Mouse (Mus musculus): ENCODE measurements around the gene Atf1. TPM values are rescaled to one million over a fixed set of nuclear protein-coding genes. Genes with fewer than 3 reads are reported as not detected.
"Not testable (repeated sequence)": the region's sequence is repeated elsewhere in the genome, so short reads cannot be mapped to it uniquely, and the experiment has no call there.

Atf1 gene
- polyA plus RNA-seq, 1 experiment from 2014 or later = 42.2 TPM

DNA sequence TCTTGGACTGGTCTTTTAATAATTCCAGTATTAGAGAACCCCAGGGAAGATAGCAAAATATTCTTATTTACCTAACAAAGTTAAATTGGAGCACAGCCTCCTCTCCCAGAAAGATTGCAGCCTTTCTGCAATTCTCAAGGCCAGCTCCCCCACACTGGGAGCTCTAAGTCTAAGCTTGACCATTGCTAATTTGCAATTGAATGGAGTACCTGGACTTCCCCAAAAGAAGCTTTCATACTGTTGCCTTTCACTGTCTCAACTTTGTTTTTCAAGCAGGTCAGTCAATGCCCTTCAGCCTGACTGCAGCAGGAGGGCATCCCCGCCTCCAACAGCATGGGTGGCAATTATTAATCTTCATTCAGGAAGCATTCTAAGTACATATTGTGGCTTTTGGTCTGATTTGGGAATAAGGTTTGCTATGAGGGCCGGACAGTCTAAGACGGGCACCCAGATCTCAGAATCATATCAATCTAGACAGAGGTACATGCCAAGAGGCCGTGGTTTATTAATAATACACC is 46.2 kb downstream of the Atf1 start:
- not testable (repeated sequence) for H3K4me3 ChIP-seq
- WGBS = 91% methylated on average over 4 of the region's 4 CpGs

DNA sequence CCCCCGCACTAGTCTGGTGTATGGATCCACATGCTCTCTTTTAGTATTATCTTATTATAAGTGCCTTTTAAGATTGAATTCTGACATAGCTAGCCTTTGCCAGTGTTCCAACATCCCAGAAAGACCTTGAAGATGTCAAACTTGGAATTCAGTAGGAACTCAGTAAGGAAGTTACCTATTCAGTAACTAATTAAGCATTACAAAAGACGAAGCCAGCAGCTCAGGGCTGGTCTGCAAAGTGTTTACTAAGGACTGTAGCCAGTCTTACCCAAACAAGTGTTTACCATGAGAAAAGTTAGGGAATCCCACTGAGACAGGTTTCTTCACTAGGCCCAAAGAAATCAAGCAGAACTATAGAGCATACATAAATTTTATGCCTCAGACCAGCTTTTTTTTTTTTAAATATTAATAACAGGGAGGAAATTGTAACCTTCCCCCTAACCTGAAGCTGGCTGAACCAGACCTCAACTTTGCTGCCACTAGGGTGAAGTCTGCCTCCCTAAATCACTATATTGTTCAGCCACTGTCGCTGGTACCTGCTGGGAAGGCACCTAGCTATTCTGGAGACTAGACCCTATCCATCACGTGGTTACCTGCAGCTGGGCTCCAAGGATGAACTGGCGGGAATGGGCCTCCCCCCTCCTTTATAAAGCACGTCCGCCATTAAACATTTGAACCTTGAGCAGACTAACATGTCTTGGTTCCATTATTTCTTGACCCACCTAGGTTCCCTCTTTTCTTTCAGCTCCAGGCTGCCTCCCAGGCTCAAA is 47.4 kb downstream of the Atf1 start:
- WGBS = 90% methylated on average over 7 of the region's 7 CpGs
- Histone ChIP-seq H3K4me1 (no peaks in the 10 kb centered on the region), H3K36me3 (replicated peaks) (no peaks in the 10 kb centered on the region), H3K4me3 (no peak overlapping the region), H3K27ac (replicated peaks) (no peak overlapping the region), H3K27me3 (replicated peaks; ENCODE audit: low read depth, poor library complexity, severe bottlenecking) (peaks cover 15% of the 10 kb centered on the region), H3K9me3 (peaks cover 9% of the 10 kb centered on the region)
- no peak for DNase-seq (ENCODE audit: low spot score)

More for the DNA sequence above, 46.2 kb downstream of the Atf1 start:
- DNase-seq (ENCODE audit: low spot score); H3K9me3 ChIP-seq; H3K36me3 ChIP-seq (replicated peaks); H3K4me1 ChIP-seq; H3K27ac ChIP-seq (replicated peaks): not testable (repeated sequence)
- H3K27me3 ChIP-seq (replicated peaks; ENCODE audit: low read depth, poor library complexity, severe bottlenecking) = peaks cover 27% of the 10 kb centered on the region

DNA sequence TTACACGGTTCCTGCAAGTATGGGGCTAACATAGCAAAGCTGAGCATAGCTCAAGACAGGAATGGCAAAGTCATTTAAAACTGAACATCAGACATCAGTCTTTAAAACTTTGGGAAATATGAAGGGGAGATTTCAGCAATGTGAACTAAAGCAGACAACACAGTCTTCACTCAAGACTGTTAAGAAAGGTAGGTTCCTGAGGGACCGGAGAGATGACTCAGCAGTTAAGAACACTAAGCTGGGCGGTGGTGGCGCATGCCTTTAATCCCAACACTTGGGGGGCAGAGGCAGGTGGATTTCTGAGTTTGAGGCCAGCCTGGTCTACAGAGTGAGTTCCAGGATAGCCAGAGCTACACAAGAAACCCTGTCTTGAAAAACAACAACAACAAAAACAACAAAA is 48.8 kb downstream of the Atf1 start:
- 92% methylated on average over 4 of the region's 4 CpGs for WGBS
- H3K4me1 ChIP-seq = no peaks in the 10 kb centered on the region
- H3K27me3 ChIP-seq (replicated peaks; ENCODE audit: low read depth, poor library complexity, severe bottlenecking) = peaks cover 2% of the 10 kb centered on the region
- no peak overlapping the region for H3K27ac ChIP-seq (replicated peaks)
- no peak for DNase-seq (ENCODE audit: low spot score)
- no peaks in the 10 kb centered on the region for H3K36me3 ChIP-seq (replicated peaks)
- peaks cover 14% of the 10 kb centered on the region for H3K9me3 ChIP-seq
- H3K4me3 ChIP-seq = no peak overlapping the region

DNA sequence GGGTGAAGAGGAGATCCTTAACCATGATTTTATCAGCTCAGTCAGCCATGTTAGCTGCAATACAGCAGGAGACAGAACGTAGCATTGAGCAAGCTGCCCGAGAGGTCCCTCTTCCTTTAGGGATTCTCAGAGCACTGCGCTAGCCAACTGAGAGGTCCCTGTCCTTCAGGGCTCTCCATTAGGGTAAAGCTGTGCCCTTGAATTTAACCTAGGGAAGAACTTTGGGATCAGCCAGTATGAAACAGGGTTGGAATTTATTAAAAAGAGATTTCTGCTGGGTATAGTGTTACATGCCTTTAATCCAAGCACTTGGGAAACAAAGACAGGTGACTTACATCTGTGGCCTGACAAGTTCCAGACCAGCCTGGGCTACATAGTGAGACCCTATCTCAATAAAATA is 50.0 kb downstream of the Atf1 start:
- 97% methylated on average over 3 of the region's 3 CpGs for WGBS
- Histone ChIP-seq H3K9me3 (peaks cover 12% of the 10 kb centered on the region), H3K4me3 (no peak overlapping the region), H3K4me1 (no peaks in the 10 kb centered on the region), H3K36me3 (replicated peaks) (no peaks in the 10 kb centered on the region), H3K27ac (replicated peaks) (no peak overlapping the region), H3K27me3 (replicated peaks; ENCODE audit: low read depth, poor library complexity, severe bottlenecking) (no peaks in the 10 kb centered on the region)
- no peak for DNase-seq (ENCODE audit: low spot score)

DNA sequence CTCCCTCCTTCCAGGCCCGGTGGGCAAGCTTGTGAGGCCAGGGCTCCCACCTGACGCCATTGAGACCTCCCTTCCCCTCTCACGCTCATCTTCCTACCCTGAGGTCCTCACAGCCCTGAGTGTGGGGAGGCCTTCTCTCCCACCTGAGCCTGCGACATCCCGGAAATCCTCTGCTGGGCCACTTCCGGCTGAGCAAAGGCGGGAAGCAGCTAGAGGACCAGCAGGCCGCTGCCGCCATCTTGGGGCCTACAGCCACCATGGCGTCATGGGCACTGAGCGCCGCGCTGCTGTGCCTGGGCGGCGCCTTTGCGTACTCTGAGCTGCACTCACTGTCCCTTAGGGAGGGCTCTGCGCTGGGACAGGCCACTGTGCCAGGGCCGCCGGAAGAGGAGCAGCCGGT is 53.0 kb downstream of the Atf1 start, which contains the start of gene Tmprss12:
TSS of gene Tmprss12 (plus strand) at position 212 of the 400 bp plus-strand sequence.
- Histone ChIP-seq H3K27ac (replicated peaks) (no peak within 1 kb of the TSS), H3K36me3 (replicated peaks) (no peaks in the 10 kb centered on the region), H3K4me3 (no peak within 1 kb of the TSS), H3K27me3 (replicated peaks; ENCODE audit: low read depth, poor library complexity, severe bottlenecking) (no peaks in the 10 kb centered on the region), H3K9me3 (0 out of 2 replicates have a peak, but pooled peaks cover 5% of the 10 kb centered on the region), H3K4me1 (no peaks in the 10 kb centered on the region)
- DNase-seq (ENCODE audit: low spot score) = no peak
- WGBS = 97% methylated on average over 20 of the region's 20 CpGs

DNA sequence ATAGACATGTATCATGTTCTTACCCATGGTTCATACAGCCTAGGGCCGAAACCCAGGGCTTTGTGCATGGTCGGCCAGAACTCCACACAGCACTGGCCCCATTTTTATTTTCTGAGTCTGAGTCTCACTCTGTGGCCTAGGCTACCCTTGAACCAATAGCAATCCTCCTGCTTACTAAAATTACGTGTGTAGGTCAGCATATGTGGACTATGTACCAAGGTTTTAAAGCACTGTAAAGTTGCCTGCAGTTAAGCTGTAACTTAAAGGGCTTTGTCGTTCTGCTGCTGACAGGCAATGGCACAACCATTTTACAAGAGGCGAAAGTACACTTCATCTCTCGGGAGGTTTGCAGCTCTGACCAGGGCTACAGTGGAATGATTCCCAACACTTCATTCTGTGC is 61.4 kb downstream of the Atf1 start:
- no peaks in the 10 kb centered on the region for H3K36me3 ChIP-seq (replicated peaks)
- H3K27me3 ChIP-seq (replicated peaks; ENCODE audit: low read depth, poor library complexity, severe bottlenecking) = no peaks in the 10 kb centered on the region
- no peak overlapping the region for H3K27ac ChIP-seq (replicated peaks)
- WGBS = 91% methylated on average over 6 of the region's 6 CpGs
- H3K4me3 ChIP-seq = no peak overlapping the region
- no peaks in the 10 kb centered on the region for H3K4me1 ChIP-seq
- no peaks in the 10 kb centered on the region for H3K9me3 ChIP-seq
- no peak for DNase-seq (ENCODE audit: low spot score)

DNA sequence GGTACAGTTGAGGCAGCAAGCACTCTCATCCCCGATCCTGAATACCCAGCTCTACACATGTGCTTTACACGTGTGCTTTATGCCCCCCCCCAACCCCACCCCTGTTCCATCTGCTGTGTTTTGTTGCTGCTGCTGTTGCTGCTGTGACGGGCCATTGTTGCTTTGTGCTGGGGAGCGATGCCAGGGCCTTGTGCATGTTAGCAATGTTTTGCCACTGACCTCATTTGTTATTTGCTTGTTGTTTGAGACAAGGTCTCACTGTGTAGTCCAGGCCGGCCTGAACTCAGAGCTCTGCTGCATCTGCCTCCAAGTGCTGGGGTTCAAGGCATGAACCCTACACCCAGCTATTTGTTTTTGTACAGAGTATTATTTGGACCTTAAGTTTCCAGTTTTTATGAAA is 63.2 kb downstream of the Atf1 start:
- DNase-seq (ENCODE audit: low spot score) = no peak
- 83% methylated on average over 5 of the region's 5 CpGs for WGBS
- peaks cover 6% of the 10 kb centered on the region; the same call in 1 of the 2 replicates for H3K4me1 ChIP-seq
- no peaks in the 10 kb centered on the region for H3K36me3 ChIP-seq (replicated peaks)
- no peak overlapping the region for H3K4me3 ChIP-seq
- H3K9me3 ChIP-seq = no peaks in the 10 kb centered on the region
- no peaks in the 10 kb centered on the region for H3K27me3 ChIP-seq (replicated peaks; ENCODE audit: low read depth, poor library complexity, severe bottlenecking)
- no peak overlapping the region; the same call in 1 of the 2 replicates for H3K27ac ChIP-seq (replicated peaks)

DNA sequence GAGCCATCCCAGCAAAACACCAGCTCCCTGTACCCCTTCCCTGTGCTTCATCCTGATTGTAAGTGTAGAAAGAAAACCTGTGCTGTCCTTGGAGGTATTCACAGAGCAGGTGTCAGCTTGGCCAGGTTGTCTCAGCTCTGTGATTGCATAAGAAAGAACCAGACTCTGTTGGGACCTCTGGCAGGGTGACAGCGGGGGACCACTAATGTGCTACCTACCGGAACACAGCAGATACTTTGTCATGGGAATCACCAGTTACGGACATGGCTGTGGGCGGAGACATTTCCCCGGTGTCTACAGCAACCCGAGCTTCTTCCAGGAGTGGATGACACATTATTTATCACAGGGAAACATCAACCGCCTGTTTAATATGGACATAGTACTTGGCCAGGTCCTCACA is 64.7 kb downstream of the Atf1 start:
- peaks cover 6% of the 10 kb centered on the region; the same call in 1 of the 2 replicates for H3K4me1 ChIP-seq
- H3K27me3 ChIP-seq (replicated peaks; ENCODE audit: low read depth, poor library complexity, severe bottlenecking) = no peaks in the 10 kb centered on the region
- no peaks in the 10 kb centered on the region for H3K9me3 ChIP-seq
- no peak overlapping the region for H3K27ac ChIP-seq (replicated peaks)
- WGBS = 77% methylated on average over 7 of the region's 7 CpGs
- H3K4me3 ChIP-seq = no peak overlapping the region
- DNase-seq (ENCODE audit: low spot score) = no peak
- no peaks in the 10 kb centered on the region for H3K36me3 ChIP-seq (replicated peaks)

DNA sequence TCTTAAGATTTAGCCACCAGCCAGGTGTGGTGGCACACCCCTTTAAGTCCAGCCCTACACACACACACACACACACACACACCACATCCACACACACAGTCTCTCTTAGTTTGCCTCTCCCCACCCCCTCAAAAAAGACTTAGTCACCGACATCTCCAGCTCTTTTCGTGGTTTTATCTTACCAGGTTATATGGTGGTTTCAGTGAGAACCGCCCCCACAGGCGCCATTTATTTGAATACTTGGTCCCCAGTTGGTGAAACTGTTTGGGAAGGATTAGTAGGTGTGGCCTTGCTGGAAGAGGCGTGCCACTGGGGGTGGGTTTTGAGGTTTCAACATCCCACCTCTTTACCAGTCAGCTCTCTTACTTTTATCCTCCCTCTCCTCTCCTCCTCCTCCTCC is 70.2 kb downstream of the Atf1 start:
- no peak overlapping the region for H3K27ac ChIP-seq (replicated peaks)
- H3K27me3 ChIP-seq (replicated peaks; ENCODE audit: low read depth, poor library complexity, severe bottlenecking) = no peaks in the 10 kb centered on the region
- H3K4me1 ChIP-seq = peaks cover 6% of the 10 kb centered on the region; the same call in 1 of the 2 replicates
- H3K4me3 ChIP-seq = no peak overlapping the region
- DNase-seq (ENCODE audit: low spot score) = no peak
- H3K9me3 ChIP-seq = no peaks in the 10 kb centered on the region
- WGBS = 92% methylated on average over 5 of the region's 5 CpGs
- H3K36me3 ChIP-seq (replicated peaks) = no peaks in the 10 kb centered on the region

DNA sequence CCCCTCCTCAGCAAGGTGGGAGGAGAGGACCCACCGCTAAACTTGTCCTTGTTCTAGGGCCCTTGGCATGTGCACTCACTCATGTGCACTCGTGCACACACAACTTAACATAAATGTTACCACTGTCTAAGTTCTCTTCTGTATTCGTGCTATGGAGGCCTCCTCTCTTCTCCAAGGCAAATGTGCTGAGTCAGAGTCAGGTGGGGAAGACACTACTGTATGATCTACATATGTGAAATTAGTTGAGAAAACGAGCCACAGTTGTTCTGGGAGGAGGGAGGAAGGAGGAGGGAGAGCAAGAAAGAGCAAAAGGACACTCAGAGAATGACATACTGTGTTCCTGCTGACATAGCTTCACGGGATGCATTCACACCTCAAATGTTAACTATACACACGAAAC is 72.9 kb downstream of the Atf1 start:
- no peak overlapping the region for H3K27ac ChIP-seq (replicated peaks)
- no peaks in the 10 kb centered on the region for H3K36me3 ChIP-seq (replicated peaks)
- peaks cover 18% of the 10 kb centered on the region for H3K4me1 ChIP-seq
- H3K9me3 ChIP-seq = no peaks in the 10 kb centered on the region
- no peak for DNase-seq (ENCODE audit: low spot score)
- H3K27me3 ChIP-seq (replicated peaks; ENCODE audit: low read depth, poor library complexity, severe bottlenecking) = no peaks in the 10 kb centered on the region
- H3K4me3 ChIP-seq = no peak overlapping the region
- 83% methylated on average over 6 of the region's 6 CpGs for WGBS

DNA sequence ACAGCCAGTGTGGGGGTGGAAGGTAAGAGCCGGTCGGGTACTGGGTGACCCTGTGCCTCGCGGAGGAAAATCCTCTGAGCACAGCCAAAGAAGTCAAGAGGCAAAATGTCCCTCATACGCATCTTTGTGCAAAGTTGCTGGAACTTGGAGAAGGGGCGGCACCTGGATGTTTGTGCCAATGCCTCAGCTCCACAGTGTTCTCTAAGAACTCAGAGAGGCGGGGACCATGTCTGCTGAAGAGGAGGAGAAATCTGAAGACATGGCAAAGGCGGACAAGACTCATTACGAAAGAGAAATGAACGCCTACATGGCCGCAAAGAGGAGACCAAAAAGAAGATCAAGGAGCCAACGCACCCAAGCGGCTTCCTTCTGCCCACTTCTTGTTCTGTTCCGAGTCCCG is 73.9 kb downstream of the Atf1 start:
- Histone ChIP-seq H3K27ac (replicated peaks) (no peak overlapping the region), H3K4me3 (no peak overlapping the region), H3K27me3 (replicated peaks; ENCODE audit: low read depth, poor library complexity, severe bottlenecking) (no peaks in the 10 kb centered on the region), H3K9me3 (no peaks in the 10 kb centered on the region), H3K36me3 (replicated peaks) (no peaks in the 10 kb centered on the region), H3K4me1 (peaks cover 16% of the 10 kb centered on the region)
- DNase-seq (ENCODE audit: low spot score) = no peak
- WGBS = 77% methylated on average over 15 of the region's 15 CpGs

DNA sequence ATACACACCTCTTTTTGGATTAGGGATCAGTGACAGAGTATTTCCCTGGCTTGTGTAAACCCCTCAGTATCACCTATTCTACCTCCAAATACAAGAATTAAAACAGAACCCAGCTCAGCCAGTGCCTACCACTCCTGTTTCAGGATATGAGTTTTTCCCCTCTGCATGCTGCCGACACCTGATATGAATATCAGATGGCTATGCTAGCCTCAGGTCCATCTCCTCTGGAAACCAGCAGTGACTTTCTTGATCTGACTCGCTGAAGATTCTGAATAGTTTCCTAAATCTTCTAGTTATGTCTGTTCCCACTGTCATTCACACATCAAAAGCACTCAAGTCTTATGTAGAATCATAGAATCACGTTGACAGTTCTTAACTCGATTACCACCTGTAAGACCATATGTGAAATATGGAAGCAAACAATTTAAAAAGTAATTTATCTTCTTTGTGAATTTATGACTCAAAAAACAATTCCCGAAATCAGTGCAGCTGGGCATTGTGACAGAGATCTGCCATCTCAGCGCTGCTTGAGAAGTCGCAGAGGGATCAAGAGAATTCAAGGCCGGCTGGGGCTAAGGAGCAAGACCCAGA is 75.9 kb downstream of the Atf1 start:
- no peaks in the 10 kb centered on the region for H3K9me3 ChIP-seq
- peaks cover 16% of the 10 kb centered on the region for H3K4me1 ChIP-seq
- no peaks in the 10 kb centered on the region for H3K36me3 ChIP-seq (replicated peaks)
- H3K27me3 ChIP-seq (replicated peaks; ENCODE audit: low read depth, poor library complexity, severe bottlenecking) = no peaks in the 10 kb centered on the region
- peak overlapping the region; percentile 88 for H3K27ac ChIP-seq (replicated peaks)
- H3K4me3 ChIP-seq = peak overlapping the region; percentile 65
- DNase-seq (ENCODE audit: low spot score) = no peak
- WGBS = 58% methylated on average over 8 of the region's 8 CpGs

Measured in embryonic facial prominence, embryonic 10.5 days (tissue).